8 mouse cellular contexts compared by ENCODE assay signal in the genomic region with DNA sequence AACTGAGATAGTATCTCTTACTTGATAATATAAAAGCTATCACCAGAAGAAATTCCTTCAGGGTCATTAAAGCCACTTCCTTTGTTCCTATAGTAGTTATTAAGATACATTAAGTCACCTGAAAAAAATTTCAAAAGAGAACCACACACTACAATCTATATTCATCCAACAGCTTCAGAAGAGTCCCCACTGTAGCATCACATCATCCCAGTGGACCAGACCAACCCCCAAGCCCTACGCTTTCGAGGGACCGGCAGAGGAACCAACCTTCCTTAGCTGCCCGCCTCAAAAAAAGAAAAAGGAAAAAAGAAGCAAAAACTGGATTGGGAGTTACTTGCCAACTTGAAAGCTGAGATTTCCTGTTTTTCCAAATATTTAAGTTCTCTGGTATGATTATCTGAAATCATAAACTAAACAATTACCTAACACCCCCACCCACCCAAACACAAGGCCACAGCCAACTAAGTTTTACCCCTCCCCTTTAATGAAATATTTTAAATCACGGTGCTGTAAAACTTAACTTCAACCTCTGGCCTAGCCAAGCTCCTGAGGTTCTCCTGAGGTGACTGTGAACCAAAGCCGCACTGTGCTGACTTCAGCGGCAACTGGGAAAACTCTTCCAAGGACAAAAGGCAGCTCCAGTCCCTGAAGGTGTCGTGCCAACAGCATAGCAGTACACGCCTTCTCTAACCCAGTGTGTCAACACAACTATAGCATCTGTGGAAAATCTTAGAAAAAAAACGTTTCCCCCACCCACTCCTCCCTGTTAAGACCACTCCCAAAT. TPM values are rescaled to one million over a fixed set of nuclear protein-coding genes. Genes with fewer than 3 reads are reported as not detected.
DNase-seq lines count a peak whose midpoint lies in the region; ATAC-seq and TF ChIP-seq lines count a peak whose summit lies in the region.

No protein-coding gene starts in this region.

- H3K4me3 ChIP-seq in C2C12 (ENCODE audit: insufficient read depth, poor library complexity, severe bottlenecking), result peak overlapping the region; percentile 98
- peak overlapping the region; percentile 100 for H3K4me3 ChIP-seq in embryonic facial prominence, embryonic 12.5 days
- peak overlapping the region; percentile 90 for H3K4me3 ChIP-seq in intestine, embryonic 14.5 days (ENCODE audit: low read depth, low read length)
- H3K4me3 ChIP-seq in midbrain, embryonic 14.5 days (replicated peaks; ENCODE audit: low read depth, low read length), result peak overlapping the region; percentile 74

- H3K27ac ChIP-seq in embryonic facial prominence, embryonic 12.5 days, result peak overlapping the region; percentile 99
- peak overlapping the region; percentile 98 for H3K27ac ChIP-seq in intestine, embryonic 14.5 days (ENCODE audit: low read depth)
- peak overlapping the region; percentile 100 for H3K27ac ChIP-seq in midbrain, embryonic 14.5 days (replicated peaks; ENCODE audit: low read depth, low read length)

- H3K27me3 ChIP-seq in C2C12 (ENCODE audit: control insufficient read depth, insufficient read depth, insufficient read length), result no peaks in the 10 kb centered on the region
- no peaks in the 10 kb centered on the region for H3K27me3 ChIP-seq in embryonic facial prominence, embryonic 12.5 days
- no peaks in the 10 kb centered on the region for H3K27me3 ChIP-seq in intestine, embryonic 14.5 days (replicated peaks; ENCODE audit: control insufficient read depth, insufficient read depth, low read length)
- no peaks in the 10 kb centered on the region for H3K27me3 ChIP-seq in midbrain, embryonic 14.5 days (ENCODE audit: control insufficient read depth, insufficient read depth, low read length)

- no peak for ATAC-seq in embryonic facial prominence, embryonic 12.5 days (ENCODE audit: insufficient number of reproducible peaks, insufficient read depth, low FRiP score, low TSS enrichment)
- ATAC-seq in intestine, embryonic 14.5 days (replicated peaks; ENCODE audit: low FRiP score, low TSS enrichment, low read depth), result no peak
- ATAC-seq in midbrain, embryonic 14.5 days (ENCODE audit: low FRiP score, low TSS enrichment), result no peak

- peak overlapping the region; percentile 99 for H3K9ac ChIP-seq in embryonic facial prominence, embryonic 12.5 days
- peak overlapping the region; percentile 96 for H3K9ac ChIP-seq in intestine, embryonic 14.5 days (ENCODE audit: low read length)
- H3K9ac ChIP-seq in midbrain, embryonic 14.5 days (replicated peaks; ENCODE audit: low read length), result peak overlapping the region; percentile 91

- peak; percentile 15 for DNase-seq in cerebellum, adult 11 months
- DNase-seq in cerebellum, postnatal 36 days, result no peak
- DNase-seq in intestine, embryonic 14.5 days (ENCODE audit: low spot score), result peak; percentile 80
- peak; percentile 54 for DNase-seq in midbrain, embryonic 14.5 days
- no peak for DNase-seq in thymus, postnatal 25 days
- DNase-seq in urinary bladder, postnatal 25 days (ENCODE audit: low spot score), result no peak

- H3ac ChIP-seq in C2C12 (ENCODE audit: control insufficient read depth, insufficient read length, low read depth), result peak overlapping the region; percentile 90

- no peak for TF ChIP-seq CTCF in C2C12 (IDR thresholded peaks at IDR 0.05; ENCODE audit: control insufficient read depth, insufficient read depth, insufficient read length)

- peaks cover 31% of the 10 kb centered on the region for H3K4me1 ChIP-seq in embryonic facial prominence, embryonic 12.5 days
- peaks cover 33% of the 10 kb centered on the region for H3K4me1 ChIP-seq in intestine, embryonic 14.5 days (replicated peaks; ENCODE audit: control insufficient read depth, insufficient read depth, low read length)
- H3K4me1 ChIP-seq in midbrain, embryonic 14.5 days (ENCODE audit: control insufficient read depth, insufficient read depth, low read length), result peaks cover 41% of the 10 kb centered on the region

- H3K79me2 ChIP-seq in C2C12 (ENCODE audit: control insufficient read depth, insufficient read depth), result peaks cover 87% of the 10 kb centered on the region

- whole genome bisulfite sequencing in embryonic facial prominence, embryonic 12.5 days, result under 1% methylated on average over 10 of the region's 10 CpGs
- WGBS in intestine, embryonic 14.5 days, result 0% methylated on average over 10 of the region's 10 CpGs
- WGBS in midbrain, embryonic 14.5 days, result 1% methylated on average over 10 of the region's 10 CpGs

- peaks cover 65% of the 10 kb centered on the region for H3K79me3 ChIP-seq in C2C12 (ENCODE audit: low read depth)

- H3K36me3 ChIP-seq in C2C12 (ENCODE audit: control insufficient read depth, insufficient read depth), result peaks cover 65% of the 10 kb centered on the region
- H3K36me3 ChIP-seq in embryonic facial prominence, embryonic 12.5 days, result peaks cover 44% of the 10 kb centered on the region
- H3K36me3 ChIP-seq in intestine, embryonic 14.5 days (ENCODE audit: control insufficient read depth, insufficient read depth, low read length), result peaks cover 45% of the 10 kb centered on the region
- peaks cover 42% of the 10 kb centered on the region for H3K36me3 ChIP-seq in midbrain, embryonic 14.5 days (ENCODE audit: control insufficient read depth, insufficient read depth, low read length)

- H3K9me3 ChIP-seq in embryonic facial prominence, embryonic 12.5 days, result no peaks in the 10 kb centered on the region
- no peaks in the 10 kb centered on the region for H3K9me3 ChIP-seq in intestine, embryonic 14.5 days (ENCODE audit: control insufficient read depth, low read length)
- H3K9me3 ChIP-seq in midbrain, embryonic 14.5 days (ENCODE audit: control insufficient read depth, low read length), result no peaks in the 10 kb centered on the region

- peak overlapping the region; percentile 77 for H3K4me2 ChIP-seq in embryonic facial prominence, embryonic 12.5 days (replicated peaks)
- H3K4me2 ChIP-seq in intestine, embryonic 14.5 days (ENCODE audit: low read length), result peak overlapping the region; percentile 99
- H3K4me2 ChIP-seq in midbrain, embryonic 14.5 days (ENCODE audit: low read length), result peak overlapping the region; percentile 93

TF ChIP-seq in C2C12, 6 proteins besides CTCF, POLR2A, EP300 and RAD21:
- TF ChIP-seq FOSL1 (IDR thresholded peaks at IDR 0.05; ENCODE audit: insufficient read depth, low read length, poor library complexity, severe bottlenecking) (no peak), MYOG (IDR thresholded peaks at IDR 0.05; ENCODE audit: control insufficient read depth, extremely low read depth, insufficient read length) (no peak)

RNA-seq across cellular contexts. Expression of a gene that starts 28.5 kb away (rescaled TPM):
- polyA plus RNA-seq in C2C12 (2012; fragmentation: generic; extraction: Trizol), result 69.6 TPM
- 78.8 and 80.0 TPM in 2 replicates for polyA plus RNA-seq in embryonic facial prominence, embryonic 12.5 days (2016; fragmentation: Nextera tagmentation; extraction: Ambion mirVana)
- polyA plus RNA-seq in intestine, embryonic 14.5 days (2014; fragmentation: Nextera tagmentation; extraction: Ambion mirVana), result 68.8 and 69.2 TPM in 2 replicates
- polyA plus RNA-seq in midbrain, embryonic 14.5 days (2014; fragmentation: Nextera tagmentation; extraction: Ambion mirVana), result 73.5 and 78.2 TPM in 2 replicates

RNA-seq across cellular contexts. Expression of a gene that starts 59.1 kb away (rescaled TPM):
- polyA plus RNA-seq in C2C12 (2012; fragmentation: generic; extraction: Trizol), result 128 TPM
- polyA plus RNA-seq in embryonic facial prominence, embryonic 12.5 days (2016; fragmentation: Nextera tagmentation; extraction: Ambion mirVana), result 25.3 and 27.0 TPM in 2 replicates
- polyA plus RNA-seq in intestine, embryonic 14.5 days (2014; fragmentation: Nextera tagmentation; extraction: Ambion mirVana), result 30.1 and 36.0 TPM in 2 replicates
- polyA plus RNA-seq in midbrain, embryonic 14.5 days (2014; fragmentation: Nextera tagmentation; extraction: Ambion mirVana), result 10.1 and 10.5 TPM in 2 replicates

Comparison
In these comparisons a context has a peak if more than half of its experiments do, and no peak if none do; other contexts are left out.
1. DNase-seq: peak in cerebellum, adult 11 months (single experiment), intestine, embryonic 14.5 days (single experiment) and midbrain, embryonic 14.5 days (single experiment); none in cerebellum, postnatal 36 days (0 of 2), thymus, postnatal 25 days (single experiment) and urinary bladder, postnatal 25 days (single experiment).
2. Peak in every context shown above with its lines, with median percentiles within 50 percentile points of each other: H3K4me3 ChIP-seq, H3K27ac ChIP-seq, H3K4me2 ChIP-seq and H3K9ac ChIP-seq.